Mouse (Mus musculus) right cerebral cortex, postnatal 36 days (tissue): Measurements from ENCODE around the gene Armcx1.
"Not testable (repeated sequence)": the region's sequence is repeated elsewhere in the genome, so short reads cannot be mapped to it uniquely, and the experiment has no call there.

Experiments
- DNase-seq, 2 experiments: peaks; one replicate each; pipeline ENCODE4 v3.0.0; 2022; ENCODE audit warnings: low spot score in 2 of 2, mixed read lengths in 1 of 2

Armcx1 gene

DNA sequence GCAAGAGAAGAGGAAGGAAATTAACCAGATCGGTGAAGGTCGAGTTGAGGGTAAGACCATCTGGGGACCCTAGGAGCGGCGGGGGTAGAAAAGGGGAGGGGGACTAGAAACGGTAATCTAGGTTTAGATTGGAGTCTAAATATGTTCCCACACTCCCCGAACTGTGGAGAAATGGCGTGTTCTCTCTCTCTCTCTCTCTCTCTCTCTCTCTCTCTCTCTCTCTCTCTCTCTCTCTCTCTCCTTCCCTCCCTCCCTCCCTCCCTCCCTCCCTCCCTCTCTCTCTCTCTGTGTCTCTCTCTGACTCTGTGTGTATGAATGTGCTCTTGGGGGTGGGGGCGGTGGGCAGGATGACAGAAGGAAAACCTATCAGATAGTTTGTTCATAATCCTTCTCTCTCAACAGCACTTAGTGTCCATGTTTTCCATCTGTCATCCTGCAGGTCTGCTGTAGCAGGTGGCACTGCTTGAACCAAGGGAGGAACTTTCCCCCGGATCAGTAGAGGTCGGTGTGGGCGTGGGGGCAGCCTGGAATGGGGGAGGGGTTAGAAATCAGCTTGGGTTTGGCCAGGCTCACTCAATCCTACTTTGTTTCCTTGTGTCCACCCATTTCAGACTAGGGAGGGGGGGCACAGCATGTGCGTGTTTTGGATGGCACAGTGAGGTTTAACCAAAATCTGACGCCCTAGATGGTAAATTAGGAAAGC lies 39.7 kb downstream of the Armcx1 start:
- no peak for DNase-seq

DNA sequence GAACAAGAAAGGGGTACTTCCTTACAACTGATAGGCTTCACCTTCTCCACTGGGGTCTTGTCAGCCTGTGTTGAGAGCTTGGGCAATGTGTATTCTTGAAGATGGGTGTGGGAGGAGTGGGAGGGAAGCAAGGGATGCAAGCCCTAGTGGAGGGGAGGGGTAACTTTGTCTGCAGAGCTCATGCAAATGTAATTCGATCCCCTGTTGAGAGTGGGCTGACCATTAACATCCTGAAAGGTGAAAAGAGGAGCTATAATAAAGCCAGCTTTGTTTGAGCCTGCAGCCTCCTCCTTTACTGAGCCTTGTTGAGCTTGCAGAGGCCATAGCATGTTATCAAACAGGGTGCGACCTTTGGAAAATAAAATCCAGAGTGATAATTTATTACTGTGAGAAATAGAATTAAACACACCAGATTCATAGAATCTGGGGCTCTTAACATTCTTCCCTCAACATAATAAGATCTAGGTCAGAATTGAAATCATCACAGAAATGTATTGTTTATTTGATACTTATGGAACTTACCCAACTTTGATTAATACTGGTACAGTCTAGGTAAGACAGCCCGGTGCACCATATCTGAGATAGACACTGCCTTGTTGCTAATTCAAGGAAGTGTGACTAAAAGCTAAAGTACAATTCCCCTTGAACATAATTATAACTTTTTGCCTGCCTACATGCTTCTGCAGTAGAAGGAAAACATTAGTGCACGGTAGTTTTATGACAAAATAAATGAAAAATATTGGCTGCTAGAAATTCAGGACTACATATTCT lies 45.9 kb downstream of the Armcx1 start:
- not testable (repeated sequence) for DNase-seq
